Mouse (Mus musculus): Measurements from ENCODE around the gene Szt2.

The Szt2 gene

DNA sequence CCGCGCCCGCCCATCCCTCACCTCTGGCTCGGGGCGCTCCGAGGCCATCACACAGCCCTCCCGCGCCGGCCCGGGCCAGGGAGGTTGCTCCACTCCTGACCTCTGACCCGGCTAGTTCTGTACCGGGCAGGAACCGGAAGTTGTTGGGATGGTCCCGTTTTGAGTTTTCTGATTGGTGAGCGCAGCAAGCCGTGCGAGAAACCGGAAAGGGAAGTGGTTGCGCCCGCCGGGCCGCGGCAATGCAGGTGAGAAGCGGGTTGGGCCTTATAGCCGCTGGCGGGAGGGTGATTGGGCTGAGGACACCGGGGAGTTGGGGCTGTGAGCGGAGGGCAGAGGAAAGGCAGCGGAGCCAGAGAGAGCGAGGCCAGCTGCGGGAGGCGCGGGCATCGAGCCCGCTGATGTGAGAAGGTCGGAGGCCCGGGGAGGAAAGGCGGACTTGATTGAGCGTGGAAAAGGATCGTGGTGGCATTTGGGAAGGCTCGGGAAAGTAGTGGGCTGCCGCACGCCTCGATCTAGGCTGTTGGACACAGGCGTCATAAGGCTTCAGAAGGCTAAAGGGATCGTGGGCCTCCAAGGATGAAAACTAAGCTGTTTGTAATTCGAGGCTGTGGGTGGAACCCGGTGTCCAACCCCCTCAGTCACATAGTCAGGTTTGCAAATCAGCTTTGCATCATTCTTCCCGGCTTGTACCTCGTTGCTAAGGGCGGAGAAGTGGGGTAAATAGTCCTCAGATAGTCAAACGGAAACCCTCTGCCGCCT, at the start of gene Szt2, which contains the start of gene Med8:
Szt2 (minus strand) TSS at position 132 of the 759 bp plus-strand sequence.
Med8 (plus strand) TSS at position 196 of the 759 bp plus-strand sequence.
- peak; percentile 93 to 98 for DNase-seq (ENCODE audit: inconsistent age in 2 of 2, low spot score in 1 of 2)

DNA sequence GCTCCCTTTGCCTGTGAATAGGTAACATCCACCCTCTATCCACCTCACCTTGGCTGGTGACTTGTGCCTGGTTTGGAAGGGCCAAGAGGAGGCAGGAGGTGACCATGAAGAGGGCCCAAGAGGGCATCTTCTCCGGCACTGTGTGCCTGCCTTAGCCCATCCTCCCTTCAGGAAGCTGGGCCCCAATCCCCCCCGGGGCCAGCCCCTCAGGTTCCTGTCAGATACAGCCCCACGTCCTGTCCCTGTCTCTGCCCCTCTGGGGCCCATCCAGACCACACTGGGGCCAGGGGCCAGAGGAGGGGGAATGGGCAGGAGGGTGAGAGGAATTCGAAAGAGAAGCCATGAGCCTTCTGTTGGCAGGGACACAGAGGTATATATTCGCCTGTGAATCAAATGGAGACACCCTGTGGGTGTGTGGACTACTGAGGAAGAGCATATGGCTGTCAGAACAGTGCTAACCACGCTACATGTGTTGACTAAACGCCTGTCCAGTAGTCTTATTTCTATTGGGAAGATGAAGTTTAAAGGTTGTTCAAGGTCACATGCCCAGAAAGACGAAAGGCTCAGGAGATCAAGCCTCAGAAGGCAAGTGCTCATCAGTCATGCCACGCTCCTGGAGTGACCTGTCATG, 48.4 kb upstream of the Szt2 start, which contains the start of gene Mpl:
Mpl (minus strand) TSS at position 169 of the 631 bp plus-strand sequence.
- DNase-seq (ENCODE audit: inconsistent age in 2 of 2, low spot score in 1 of 2) = no peak

DNA sequence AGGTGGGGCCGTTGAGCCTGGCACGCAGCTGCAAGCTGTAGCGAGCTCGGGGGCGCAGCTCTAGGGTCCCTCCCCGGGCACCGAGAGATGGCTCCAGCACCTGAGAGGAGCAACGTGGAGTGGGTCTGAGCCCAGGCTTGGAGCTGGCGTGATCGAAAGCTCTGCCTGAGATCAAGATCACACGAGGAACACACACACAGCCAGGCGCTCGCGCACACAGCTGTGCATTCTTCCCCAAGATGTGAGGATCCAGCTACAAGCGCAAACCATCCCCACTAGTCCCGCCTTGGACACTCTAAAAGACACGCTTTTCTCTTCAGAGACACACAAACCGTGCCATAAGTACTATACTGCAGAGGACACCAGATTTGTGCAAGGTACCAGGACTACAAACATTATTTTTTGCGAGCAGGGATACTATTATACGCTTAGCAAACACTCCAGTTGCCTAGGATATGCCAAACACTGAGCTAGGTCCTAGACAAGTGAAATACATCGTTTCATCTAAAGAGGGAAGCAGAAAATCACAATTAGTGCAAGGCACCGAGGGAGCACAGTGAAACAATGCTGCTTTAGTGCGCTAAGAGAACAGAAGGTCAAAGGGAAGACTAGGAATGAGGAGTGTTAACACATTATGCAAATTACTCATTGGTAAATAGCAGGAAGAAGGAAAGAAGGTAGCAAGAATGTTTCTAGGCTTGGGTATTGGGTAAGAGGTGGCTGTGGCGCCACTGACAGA, 37.5 kb upstream of the Szt2 start:
- no peak for DNase-seq (ENCODE audit: inconsistent age in 2 of 2, low spot score in 1 of 2)

DNA sequence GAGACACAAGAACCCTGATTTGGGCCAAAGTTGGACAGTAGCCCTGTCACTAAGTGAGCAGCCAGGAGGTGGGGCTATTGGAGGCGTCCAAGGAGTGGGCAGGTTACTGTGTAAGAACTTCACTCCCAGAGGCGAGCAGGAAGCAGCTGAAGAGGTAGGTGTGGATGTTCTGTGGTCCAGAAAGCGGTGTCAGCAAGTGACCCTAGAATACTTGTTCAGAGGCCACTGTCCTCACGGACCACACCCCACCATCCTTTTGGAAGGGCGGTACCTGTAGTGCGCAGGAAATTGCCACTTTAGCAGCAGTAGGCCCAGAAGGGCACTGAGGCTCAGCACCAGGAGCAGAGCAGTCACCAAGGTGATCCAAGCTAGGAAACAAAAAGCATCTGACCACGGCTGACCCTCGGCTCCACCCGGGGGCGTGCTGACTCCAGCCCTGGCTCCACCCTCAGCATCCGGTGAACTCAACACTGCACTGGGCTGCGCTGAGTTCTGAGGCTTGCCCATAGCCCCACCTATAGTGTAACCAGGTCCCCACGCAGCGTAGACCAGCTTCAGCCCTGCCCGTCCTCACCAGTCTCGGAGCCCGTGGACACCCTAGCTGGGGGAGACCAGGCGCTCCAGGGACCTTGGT, 36.8 kb upstream of the Szt2 start:
- DNase-seq (ENCODE audit: inconsistent age in 2 of 2, low spot score in 1 of 2) = peak; percentile 32 to 56

DNA sequence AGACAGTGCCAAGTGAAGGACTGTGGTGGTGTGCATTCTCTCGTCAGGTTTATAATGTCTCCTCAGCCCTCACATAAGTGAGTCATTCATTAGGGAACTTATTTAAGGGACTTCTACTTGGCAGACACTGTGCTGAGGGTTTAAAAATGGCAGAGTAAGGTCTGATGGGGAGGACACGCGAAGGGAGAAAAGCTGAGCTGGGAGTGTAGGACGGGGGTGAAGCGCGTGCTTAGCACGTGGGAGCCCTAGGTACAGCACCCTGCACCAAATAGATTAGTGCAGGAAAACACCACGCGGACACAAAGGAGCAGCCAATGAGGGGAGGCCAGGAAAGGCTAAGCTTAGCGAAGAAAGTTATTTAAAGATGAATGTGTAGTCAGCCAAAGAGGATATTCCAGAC, 36.0 kb upstream of the Szt2 start:
- no peak for DNase-seq (ENCODE audit: inconsistent age in 2 of 2, low spot score in 1 of 2)

DNA sequence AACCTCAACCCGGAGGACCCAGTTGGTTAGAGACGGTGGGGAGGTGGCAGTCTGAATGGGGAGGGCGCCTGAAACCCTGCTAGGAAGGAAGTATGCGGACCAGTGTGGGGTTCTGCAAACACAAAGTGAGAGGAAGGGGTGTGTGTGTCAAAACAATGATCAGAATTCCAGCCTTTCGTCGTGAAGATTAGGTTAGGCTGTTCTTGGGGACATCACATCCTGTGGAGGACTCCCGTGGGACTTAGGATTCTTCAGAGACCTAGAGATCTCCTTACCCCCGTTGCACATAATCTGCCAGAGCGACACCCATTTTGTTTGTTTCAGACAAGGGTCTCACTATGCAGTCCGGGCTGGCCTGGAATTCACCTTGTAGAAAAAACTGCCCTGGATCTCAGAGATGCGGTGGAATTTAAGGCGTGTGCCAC, 28.8 kb upstream of the Szt2 start:
- peak in 1 of 2 experiments; percentile 59 for DNase-seq (ENCODE audit: inconsistent age in 2 of 2, low spot score in 1 of 2)

DNA sequence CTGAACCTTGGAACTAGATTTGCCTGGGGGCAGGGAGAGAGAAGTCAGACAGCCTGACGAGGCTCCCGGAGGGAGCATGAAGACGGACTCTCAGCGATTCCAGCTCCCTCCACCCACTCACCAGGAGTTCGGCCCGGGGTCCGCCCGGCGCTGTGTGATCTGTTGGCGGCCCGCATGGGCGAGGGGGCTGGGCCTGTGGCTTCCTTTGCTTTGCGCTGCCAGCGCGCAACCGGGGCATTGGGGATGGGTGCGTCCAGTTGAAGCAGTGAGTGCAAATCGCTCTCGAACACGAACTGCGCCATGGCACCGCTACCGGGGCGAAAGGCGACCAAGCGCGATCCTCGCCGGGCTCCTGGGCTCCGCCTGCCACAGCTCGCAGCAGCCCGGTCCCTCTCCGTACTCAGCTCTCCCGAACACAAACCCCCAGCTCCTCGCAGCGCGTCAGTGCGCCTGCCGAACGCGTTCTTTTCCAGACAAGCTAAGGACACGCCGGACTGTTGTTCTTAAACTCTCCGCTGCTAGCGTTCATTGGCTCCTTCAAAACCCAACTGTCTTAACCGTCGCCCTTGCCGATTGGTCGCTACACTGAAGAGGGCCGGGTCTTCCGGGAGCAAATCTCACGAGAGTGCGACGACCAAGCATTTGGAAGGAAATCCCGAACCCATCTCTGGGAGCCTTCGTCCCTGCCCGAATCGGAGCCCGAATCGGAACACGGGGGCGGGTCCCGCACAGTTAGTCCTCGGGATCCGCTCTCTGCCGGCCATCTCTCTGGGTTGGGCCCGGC, 27.9 kb upstream of the Szt2 start, which contains the start of gene Cdc20:
Cdc20 (minus strand) TSS at position 533 of the 784 bp plus-strand sequence.
- DNase-seq (ENCODE audit: inconsistent age in 2 of 2, low spot score in 1 of 2) = peak; percentile 92 to 96

DNA sequence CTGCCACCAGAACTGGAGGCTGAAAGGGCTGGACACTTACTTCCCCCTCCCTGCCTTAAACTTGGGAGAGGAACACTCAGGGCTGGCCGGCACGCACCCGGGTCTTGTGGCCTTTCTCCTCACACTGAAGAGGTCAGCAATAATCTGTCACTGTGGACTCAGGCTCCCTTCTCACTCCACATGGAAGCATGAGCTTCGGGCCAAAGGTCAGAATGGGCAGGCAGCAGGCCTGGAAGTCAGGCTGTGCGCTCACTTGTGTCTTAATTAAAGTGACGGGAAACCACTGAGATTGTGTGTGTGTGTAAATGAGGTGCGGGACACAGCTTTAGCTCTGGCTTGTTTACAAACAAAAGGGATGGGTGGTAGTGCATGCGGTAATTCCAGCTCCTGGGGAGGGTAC, 23.3 kb upstream of the Szt2 start:
- peak in 1 of 2 experiments; percentile 21 for DNase-seq (ENCODE audit: inconsistent age in 2 of 2, low spot score in 1 of 2)

DNA sequence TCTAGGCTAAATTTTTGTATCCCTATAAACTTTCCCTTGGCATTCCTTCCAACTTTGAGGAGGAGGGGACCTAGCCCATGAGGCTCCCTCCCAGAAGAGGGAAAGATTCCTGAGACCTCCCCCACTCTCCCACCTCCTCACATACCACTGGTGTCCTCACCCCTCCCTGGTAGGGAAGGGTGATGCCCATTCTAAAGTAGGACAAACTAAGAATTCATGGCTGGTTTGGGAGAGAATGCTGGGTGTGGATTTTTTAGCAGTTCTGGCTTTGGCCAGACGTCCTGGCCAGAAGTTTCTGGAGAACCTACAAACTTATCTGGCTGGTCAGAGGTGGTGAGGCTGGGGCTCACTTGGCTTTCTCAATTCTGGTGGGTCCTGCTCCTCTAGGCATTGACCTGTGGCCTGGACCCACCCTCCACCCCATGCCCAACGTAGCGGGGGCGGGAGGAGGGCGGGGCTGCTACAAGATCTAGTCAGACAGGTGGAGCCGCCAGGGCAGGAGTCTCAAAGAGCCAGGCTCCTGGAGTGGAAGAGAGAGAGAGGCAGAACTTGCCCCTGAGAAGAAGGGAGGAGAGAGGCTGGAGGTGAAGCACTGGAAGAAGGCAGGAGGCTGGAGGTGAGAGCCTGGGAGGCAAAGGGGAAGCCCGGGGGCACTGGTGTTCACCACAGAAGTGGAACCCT, 20.3 kb upstream of the Szt2 start:
- DNase-seq (ENCODE audit: inconsistent age in 2 of 2, low spot score in 1 of 2) = peak; percentile 33 to 61

DNA sequence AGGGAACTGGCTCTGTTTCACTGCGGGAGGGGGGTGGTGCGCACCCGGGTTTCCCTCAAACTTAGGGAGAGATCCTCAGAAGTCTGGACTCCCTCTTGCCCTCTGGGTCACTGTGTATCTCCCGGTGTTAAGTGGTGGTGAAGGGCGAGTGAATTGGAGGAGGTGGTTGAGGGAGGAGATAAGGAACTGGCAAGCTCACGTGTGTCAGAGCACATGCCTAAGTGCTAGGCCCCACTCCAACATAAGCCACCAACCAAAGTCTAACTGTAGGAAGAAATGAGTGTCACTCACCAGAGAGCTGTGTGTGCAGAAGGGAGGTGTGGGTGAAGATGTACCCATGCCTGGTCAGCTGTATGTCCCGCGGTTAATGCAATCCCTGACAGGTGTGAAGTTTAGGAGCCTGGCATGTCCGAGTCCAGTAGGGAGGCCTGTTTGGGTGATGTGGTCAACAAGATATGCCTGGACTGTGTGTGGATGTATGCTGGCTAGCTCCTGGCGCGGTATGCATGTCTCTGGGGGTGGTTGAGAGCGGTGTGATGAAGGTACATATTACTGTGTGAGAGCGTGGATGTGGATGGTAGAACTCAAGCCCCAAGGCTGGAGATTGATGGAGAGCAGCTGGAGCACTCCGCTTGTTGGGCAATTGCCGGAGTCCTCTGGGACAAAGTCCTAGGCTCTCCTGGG, 19.6 kb upstream of the Szt2 start:
- DNase-seq (ENCODE audit: inconsistent age in 2 of 2, low spot score in 1 of 2) = no peak

DNA sequence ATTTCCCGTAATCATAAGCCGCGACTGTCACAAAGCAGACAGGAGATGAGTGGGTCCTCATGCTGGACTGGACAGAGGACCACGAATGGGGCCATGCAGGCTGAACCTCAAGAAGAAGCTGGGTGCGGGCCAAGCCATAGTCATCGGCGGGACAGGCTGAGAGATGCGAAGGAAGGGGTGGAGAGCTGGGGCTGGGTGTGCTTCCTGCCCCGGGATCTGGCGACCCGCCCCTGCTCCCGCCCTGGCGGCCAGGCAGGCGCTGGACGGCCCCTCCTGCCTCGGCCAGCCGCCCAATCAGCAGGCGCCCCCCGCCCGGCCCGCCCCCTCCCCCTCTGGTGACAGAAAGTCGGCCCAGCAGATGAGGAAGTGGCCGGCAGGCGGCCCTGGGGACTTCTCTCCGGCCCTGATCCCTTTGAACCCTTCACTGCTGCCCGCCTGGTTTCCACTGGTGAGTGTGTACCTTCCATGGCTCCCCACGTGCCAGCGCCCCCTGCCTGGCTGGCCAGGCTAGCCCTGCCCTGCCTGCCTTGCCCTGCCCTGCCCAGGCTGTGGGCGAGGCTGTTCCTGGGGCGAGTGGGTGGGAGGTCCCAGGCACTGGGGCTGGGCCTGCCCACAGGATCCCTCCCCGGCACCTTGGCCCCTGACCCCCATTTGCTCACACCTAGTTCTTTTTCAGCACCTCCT, 18.8 kb upstream of the Szt2 start, which contains the start of gene Elovl1:
Elovl1 (plus strand) TSS at position 326 of the 684 bp plus-strand sequence.
- peak; percentile 96 to 97 for DNase-seq (ENCODE audit: inconsistent age in 2 of 2, low spot score in 1 of 2)

DNA sequence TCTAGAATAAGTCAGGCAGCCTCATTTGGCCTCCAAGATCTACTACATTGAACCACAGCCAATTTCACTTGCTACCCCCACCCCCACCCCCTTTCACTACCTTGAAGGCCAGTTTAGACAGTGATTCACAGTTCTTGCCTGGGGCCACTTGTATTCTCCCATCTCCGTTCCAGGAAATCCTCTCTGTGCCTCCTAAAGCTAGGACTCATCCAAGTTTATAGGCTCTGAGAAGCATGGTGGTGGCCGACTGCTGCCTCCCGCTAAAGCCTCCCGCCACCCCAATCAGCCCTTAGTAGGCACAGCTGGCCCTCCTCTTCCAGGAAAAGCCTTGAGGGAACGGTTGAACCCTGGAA, 18.3 kb upstream of the Szt2 start:
- no peak for DNase-seq (ENCODE audit: inconsistent age in 2 of 2, low spot score in 1 of 2)

DNA sequence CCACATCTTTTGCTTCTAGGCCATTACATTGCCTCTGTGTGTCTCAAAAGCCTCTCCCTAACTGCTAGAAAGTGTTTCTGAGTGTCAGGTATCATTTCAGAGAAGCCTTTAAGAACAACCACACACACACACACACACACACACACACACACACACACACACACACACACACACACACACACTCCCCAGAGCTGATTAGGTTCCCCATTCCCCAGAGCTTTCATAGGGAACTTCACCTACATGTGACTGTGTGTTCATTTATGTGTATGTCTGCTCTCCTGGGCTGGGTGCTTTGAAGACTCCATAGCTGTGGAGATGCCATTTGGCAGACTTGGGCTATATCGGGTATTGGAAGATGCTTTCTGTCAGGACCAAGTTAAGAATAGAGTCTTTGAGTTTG, 16.3 kb upstream of the Szt2 start:
- no peak for DNase-seq (ENCODE audit: inconsistent age in 2 of 2, low spot score in 1 of 2)

DNA sequence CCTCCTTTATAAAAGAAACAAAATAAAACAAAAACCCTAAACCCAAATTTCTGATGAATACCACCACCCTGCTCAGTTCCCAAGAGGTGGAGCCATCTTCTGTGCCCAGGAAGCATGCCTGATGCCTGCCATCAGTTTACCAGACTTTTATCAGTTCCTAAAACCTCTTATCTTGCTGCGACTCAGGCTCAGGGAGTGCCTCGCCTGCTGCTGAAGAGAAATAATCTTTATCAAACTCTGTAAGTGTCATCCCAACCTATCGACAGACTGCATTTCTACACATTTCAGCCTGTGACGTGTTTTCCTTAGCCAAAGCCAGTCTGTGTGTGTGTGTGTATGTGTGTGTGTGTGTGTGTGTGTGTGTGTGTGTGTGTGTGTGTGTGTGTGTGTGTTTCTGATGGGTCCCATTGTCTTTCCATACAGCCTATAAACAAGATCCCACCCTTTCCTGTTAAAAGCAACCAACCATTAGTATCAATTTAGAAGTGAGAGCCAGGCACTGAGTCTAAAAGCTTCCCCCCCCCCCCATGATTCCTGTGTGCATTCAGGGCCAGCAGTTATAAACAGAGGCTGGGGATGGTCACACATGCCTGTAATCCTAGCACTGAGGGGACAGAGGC, 15.6 kb upstream of the Szt2 start:
- DNase-seq (ENCODE audit: inconsistent age in 2 of 2, low spot score in 1 of 2) = no peak

DNA sequence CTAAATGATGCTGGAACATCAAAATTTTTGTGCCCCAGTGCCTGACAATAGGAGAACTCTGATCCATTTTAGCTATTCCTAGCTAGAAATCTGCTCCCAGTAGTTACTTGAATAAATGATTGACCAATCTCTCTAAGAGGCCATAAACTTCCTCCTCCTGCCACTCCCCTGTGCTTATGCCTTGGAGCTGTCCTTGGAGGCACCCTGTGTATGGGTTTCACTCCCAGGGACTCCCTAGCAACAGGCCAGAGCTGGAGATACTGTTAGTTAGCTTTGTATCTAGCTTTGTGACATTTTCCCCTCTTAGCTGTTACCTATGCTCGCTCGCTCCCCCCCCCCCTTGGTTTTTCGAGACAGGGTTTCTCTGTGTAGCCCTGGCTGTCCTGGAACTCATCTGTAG, 12.3 kb upstream of the Szt2 start:
- no peak for DNase-seq (ENCODE audit: inconsistent age in 2 of 2, low spot score in 1 of 2)

DNA sequence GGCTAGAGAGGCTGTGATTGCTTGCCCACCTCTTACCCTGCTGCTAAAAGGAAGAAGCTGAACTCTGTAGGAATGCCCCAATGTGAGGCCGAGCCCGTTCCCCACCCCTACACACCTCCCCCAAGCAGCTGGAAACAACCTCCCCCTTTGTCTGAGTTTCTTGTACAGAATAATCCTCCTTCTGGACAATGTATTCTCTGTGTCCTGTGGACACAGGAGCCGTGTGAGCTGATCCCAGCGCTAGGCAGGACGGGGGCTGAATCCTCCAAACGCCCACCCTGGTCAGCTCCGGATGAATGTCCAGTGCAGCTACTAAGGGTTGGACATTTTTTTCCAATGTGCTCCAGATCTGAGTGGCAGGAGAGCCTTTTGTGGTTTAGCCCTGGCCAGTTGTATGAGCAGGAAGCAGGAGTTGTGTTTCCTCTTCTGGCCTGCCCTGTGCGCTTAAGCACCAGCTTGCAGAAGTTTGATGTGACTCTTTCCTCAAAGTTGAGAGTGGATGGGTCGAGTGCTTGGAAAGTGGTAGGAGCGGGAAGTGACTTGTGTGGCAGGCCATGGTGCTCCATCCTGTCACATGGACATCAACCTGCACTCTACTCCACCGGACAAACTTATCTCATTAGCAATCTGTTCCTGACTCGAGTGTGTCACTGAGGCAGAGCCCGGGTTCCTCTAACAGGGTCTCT, 8.2 kb upstream of the Szt2 start:
- DNase-seq (ENCODE audit: inconsistent age in 2 of 2, low spot score in 1 of 2) = no peak

DNA sequence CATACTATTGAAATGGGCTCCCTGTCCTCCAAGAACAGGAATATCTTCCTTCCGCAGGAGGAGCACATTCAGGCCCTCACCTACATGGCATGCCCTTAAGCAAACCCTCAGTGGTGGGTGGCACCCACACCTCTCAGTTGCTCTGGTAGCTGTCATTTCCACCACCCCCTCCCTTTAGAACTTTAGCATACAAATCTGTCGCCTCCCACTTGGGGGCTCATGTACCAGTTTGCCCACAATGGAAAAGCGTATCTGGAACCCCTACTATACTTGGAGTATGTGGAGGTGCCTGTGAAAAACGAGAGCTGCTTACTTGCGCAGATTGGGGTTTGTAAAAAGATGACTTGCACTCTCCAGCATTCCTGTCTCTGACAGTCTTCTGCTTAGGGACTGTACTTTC, 7.3 kb upstream of the Szt2 start:
- DNase-seq (ENCODE audit: inconsistent age in 2 of 2, low spot score in 1 of 2) = no peak

DNA sequence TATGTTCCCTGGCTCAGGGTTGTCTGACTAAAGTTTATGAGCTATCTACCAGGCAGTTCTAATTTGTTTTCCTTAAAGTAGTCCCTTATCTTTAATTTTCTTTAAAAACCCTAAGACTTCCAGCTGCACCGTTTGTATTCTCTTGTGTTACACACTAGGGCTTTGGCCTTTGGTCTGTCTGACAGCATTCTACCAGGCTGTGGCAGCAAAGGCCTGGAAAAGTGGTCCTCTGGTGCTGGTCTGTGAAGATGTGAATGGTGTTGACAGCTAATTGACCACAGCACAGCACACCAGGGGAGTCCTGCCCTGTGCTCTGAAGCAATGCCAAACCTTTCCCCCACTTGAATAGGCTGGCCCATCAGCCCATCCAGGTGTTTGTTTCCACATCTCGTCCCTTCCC, 6.7 kb upstream of the Szt2 start:
- DNase-seq (ENCODE audit: inconsistent age in 2 of 2, low spot score in 1 of 2) = no peak
